Mouse (Mus musculus): Measurements from ENCODE around the gene Grasp.

Gene Grasp

DNA sequence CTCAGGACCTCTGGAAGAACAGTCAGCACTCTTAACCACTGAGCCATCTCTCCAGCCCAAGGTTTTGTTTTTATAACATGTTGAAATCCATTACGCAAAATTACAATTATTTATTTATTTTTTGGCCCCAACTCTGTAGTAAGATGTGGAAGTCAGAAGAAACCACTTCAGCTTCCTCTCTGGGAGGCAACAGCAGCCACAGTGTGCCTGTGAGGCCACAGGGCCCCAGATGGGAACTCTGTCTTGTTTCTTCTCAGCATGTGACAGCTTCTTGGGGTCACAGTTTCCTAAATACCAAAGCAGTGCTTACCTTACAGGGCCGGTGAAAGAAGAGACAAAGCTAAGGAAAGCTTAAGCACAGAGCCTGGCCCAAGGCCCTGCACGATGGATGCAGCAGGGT is 20.0 kb downstream of the Grasp start:
- CTCF ChIA-PET = interaction anchor here (0.7 to 1.1 kb wide), 2 partner anchors 20 to 23 kb away, joined by 3 read pairs; no protein-coding TSS in a partner anchor

DNA sequence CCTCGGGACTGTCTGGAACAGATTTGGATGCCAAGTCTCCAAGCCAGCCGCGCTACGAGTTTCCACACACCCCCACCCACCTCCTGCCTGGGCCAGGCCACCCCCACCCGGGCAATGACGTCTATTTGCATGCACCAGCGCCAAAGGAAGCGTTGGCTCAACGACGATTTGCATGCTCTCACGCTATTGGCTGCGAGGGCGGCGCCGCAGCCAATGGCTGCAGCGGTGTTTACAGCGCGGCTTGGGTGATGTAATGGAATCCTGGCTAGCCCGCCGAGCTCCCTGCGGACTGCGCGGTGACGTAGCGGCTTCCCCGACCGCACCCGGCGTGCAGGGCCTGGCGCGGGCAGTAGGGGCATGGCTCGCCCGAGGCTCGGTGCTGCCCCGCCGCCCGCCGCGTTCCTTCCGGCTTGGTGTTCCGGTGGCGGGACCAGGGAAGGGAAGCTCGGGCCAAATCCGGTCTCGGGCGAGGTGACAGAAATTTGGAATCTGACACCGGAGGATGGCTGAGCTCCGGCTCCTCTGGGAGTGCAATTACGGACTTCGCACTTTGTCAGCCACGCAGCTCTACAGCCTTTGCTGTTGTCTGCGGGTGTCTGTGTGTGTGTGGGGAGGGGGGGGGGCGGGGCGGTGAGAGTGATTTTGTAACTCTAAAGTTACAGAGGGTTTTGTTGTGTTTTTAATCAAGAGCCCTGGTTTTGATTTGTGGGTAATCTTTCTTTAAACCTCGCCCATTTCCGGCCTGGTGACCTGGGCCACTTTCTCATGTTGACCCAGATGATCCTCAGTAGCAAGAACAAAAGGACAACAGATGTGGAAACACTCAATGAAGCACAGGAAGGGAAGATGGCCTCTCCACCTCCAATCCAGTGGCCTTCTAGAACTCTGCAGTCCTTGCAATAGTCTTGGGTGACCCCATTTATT is 22.5 kb downstream of the Grasp start:
- CTCF ChIA-PET = interaction anchor here (0.5 to 2.0 kb wide), 5 partner anchors 8 to 106 kb away, joined by 3 to 15 read pairs (median 5); no protein-coding TSS in a partner anchor

DNA sequence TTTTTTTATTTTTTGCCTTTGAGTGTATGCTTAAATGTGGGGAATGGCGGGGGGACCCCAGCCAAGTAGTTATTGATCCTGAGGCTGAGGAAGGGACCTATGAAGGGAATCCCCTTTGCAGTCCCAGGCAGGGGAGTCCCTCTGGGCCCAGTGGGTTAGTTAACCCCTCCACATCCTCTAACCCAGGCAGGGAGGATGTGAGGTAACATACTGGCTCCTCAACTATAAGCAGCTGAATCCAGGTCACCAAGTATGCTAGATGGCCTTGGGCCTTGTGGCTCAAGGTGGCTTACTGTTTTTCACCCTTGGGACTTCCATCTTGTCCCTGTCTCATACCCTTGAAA is 23.1 kb downstream of the Grasp start:
- CTCF ChIA-PET = interaction anchor here (0.5 to 2.0 kb wide), 4 partner anchors 8 to 69 kb away, joined by 4 to 15 read pairs (median 8); no protein-coding TSS in a partner anchor

DNA sequence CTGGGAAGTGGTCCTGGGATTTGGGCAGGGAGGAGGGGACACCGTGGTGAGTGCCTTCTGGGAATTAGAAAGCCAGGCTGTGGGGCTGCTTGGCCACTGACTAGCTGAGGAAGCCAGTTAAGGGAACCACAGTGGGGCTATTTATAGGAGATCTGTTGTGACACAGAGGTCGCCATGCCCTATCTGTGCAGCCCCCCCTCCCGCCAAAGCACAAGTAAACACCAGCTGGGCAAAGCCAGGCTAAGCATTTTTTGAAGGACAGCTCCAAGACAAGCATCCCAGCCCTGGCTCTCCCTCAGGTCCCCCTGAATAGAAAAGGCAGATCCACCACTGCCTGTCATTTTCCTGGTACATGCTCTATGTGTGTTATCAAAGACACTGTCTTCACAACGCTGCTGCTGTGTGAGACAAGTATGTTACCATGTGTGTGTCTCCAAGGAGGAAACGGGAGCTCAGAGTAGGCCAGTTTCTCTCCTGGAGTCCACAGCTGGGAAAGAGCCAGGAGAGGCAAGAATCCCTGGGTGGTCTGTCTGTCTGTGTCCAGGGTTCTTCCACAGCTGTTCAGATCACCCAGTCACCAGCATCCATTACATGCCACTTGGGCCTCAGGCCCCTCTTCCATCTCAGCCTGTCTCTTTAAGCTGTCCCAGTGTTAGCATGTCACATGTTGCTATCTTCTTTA is 24.2 kb downstream of the Grasp start:
- CTCF ChIA-PET = interaction anchor here (1.1 kb wide), 1 partner anchor 17 kb away, joined by 4 read pairs; no protein-coding TSS in a partner anchor

DNA sequence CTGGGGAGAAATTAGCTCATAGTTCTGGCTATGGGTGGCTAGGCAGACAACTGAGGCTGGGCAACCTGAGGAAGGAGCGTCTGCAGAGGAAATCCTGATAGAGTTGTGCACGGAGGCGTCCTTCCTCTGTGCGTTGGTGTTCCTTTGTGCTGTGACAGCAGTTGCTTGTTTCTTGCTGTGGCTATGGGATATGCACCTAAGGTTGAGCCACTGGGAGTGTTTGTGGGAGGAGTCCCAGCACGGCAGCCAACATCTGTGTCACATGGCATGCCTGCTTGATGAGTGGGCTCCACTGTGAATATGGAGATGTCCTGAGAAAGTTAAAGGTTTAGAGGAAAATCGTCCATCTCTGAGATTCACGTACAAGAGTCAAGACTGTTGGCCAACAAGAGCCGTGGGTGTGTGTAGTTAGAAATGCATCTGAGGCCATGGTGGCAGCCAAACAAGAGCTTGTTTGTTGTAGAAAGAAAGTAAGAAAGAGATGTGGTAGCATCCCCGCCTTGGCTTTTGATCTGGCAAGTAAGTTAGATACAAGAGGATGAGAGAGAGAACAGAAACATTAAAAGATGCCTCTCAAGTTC is 26.3 kb downstream of the Grasp start:
- CTCF ChIA-PET = interaction anchor here (1.4 kb wide), 1 partner anchor 12 kb away, joined by 3 read pairs; no protein-coding TSS in a partner anchor

DNA sequence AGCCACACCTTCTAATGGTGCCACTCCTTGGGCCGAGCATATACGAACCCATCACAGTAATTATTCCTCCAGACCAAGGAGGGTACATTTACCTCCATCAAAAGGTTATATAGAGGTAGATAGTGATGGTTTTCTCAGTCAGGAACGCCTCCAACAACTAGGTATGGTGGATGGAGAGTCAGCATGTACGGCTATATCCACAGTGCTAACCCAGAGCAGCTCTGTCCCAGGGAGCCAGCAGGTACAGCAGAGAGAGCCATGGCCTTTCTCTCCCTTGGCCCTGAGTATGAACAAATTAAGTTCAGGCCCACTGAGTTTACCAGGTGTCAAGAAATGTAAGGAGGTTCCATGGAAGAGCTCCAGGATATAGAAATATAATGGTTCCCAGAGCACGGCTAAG is 27.9 kb downstream of the Grasp start:
- CTCF ChIA-PET = interaction anchor here (0.6 to 1.2 kb wide), 3 partner anchors 11 to 106 kb away, joined by 3 read pairs; partner anchors contain the start of gene Atg101

DNA sequence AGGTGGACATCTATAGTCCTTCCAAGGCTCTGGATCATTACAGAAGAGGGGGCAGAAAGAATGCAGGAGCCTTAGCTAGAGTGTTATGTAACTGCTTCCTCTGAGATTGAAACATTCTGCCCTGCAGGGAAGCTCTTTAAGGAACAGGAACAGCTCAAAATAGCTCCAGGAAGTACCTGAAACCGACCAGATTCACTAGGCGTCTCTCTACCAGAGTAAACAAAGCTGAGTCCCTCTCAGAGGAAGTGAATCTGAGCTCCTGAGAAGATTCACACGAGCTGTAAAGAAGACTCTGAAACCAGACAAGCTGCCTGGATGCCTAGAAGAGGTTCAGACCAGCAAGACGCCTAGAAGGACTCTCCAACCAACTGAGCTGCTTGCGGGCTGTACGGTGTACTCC is 28.6 kb downstream of the Grasp start:
- CTCF ChIA-PET = interaction anchor here (0.6 to 1.2 kb wide), 4 partner anchors 11 to 107 kb away, joined by 3 to 5 read pairs (median 3); partner anchors contain the start of gene Atg101

DNA sequence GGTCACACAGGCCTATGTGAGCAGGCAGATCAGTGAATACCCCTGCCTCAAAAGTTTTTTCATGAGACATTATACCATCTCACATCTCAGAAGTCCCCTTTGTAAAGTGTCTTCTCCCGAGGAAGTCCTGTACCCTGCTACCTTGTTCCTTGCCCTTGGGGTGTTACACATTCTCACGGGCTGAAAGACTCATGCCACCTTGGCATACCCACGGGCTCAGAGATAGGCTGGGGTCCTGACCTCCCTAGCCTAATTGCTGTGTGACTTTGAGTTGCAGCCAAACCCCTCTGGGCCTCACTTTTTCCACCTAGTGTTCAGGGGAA is 29.5 kb downstream of the Grasp start:
- CTCF ChIA-PET = no interaction called here

DNA sequence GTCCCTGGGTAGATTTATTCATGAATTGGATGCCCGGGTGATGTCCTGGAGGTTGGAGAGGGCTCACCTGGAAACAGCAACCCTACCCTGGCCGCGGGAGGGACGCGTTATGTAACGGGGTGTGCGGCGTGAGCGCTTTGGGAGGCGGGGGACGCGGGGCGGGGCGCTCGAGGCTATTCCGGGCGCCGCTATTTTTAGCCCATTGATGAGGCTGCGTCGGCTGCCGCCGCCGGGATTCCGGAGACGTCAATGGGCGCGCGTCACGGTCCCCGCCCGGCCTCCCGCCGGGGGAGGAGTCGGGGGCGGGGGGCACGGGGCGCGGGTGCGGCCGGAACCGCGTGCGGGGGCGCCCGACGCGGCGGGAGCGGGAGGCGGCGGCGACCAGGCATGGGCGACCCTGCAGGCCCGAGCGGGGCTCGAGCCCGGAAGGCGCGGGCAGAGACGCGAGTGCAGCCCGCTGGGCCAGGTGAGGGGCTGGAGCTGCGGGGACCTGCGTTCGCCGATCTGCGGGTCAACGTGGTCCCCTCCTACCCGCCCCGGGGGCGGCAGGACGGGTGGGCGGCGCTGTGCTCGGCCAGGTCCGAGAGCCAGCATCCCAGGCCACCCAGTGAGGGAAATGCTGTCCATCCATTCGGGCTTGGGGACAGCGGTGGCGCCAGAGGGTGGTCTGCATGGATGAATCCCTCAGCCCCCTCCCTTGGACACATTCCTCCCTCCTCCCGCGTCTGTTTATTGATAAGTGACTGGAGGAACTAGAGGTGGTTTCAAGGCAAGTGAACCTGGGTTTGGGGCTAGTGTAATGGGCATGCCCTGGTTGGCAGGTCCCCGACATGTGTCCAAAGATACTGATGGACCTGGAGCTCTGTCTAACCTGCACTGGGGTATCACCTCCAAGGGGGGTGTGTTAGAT is 30.2 kb downstream of the Grasp start, which contains the start of gene Nr4a1:
TSS of gene Nr4a1 (plus strand) at position 384 of the 910 bp plus-strand sequence.
- CTCF ChIA-PET = interaction anchor here (0.5 to 1.1 kb wide), 4 partner anchors 8 to 71 kb away, joined by 5 to 12 read pairs (median 5); no protein-coding TSS in a partner anchor

DNA sequence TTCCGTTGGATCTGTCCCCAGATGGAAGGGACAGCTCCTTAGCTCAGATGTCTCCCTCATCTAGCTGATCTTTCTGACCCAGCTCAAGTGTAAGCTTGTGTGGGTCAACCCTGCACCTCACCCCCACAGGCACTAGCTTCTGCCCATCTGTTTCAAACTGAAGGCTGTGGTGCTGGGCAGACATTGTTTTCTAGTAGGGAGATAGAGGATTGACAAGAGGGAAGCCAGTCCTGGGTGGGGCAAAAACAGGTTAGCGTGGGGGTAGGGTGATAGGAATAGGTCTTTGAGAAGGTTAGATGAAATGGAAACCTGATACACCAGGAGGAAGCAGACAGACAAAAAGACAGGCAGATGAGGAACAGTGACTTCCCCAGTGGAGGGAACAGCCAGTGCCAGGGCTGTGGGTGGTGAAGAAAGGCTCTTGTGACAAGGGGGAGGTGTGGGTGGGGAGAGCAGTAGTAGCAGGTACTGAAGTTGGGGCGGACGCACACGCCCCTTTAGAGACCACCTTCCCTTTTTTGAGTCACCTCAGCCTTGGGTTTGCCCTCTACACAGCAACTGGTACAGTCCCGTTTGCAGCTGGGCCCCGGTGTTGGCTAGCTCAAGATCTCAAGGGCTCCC is 32.0 kb downstream of the Grasp start:
- CTCF ChIA-PET = interaction anchor here (0.6 to 2.6 kb wide), 4 partner anchors 10 to 55 kb away, joined by 3 to 11 read pairs (median 4); no protein-coding TSS in a partner anchor

DNA sequence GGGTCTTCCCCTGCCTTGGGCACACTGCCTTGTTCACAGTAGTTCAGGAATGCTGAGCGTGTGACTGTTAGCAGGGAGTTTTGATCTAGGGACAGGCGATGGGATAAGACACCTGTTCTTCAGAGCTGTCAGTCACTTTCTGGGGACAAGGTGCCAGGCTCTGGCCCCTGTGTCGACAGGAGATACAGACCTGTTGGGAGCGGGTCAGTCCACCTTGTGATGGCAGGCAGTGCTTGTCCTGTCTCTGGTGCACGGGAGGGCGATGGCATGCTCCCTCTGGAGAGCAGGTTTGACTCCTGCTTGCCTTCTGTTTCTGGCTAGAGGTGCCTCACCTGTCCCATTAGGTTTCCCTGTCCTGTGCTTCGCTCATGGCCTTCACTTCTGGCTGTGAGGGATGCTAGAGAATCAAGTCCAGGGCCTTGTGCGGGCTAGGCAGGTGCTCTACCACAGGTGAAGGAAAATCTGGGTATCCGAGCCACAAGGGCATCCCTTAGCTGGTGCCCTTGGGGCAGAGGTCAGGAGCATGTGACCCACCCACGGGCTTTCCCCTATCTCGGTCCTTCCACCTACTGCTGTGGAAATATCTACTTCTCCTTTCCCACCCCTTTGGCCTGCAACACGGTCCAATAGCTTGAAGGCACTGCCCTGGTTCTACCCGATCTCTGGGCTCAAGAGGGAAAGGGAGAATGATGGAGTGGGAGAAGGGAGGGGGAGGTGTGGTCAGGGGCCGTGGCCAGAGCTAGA is 32.6 kb downstream of the Grasp start:
- CTCF ChIA-PET = interaction anchor here (0.9 to 2.6 kb wide), 4 partner anchors 11 to 17 kb away, joined by 3 to 11 read pairs (median 4); no protein-coding TSS in a partner anchor

DNA sequence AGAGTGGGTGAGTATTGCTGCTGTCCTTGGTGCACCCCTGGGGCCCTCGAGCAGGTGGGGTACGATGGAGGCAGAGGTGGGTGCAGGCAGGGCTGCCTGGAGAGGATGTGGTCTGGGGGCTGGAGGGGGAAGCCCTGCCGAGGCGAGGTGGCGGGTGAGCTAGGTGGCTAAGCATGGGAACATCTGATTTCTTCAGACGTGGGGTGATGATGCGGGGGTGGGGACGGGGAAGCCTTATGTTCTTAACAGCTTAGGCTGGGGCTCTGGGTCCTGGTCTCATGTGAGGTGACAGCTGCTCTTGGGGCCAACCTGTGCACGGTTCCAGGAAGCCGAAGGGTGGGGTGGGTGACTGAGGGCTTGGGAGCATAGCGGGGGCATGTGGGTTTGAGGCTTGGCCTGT is 34.4 kb downstream of the Grasp start:
- CTCF ChIA-PET = interaction anchor here (0.8 to 2.6 kb wide), 2 partner anchors 12 to 18 kb away, joined by 4 to 11 read pairs; no protein-coding TSS in a partner anchor

DNA sequence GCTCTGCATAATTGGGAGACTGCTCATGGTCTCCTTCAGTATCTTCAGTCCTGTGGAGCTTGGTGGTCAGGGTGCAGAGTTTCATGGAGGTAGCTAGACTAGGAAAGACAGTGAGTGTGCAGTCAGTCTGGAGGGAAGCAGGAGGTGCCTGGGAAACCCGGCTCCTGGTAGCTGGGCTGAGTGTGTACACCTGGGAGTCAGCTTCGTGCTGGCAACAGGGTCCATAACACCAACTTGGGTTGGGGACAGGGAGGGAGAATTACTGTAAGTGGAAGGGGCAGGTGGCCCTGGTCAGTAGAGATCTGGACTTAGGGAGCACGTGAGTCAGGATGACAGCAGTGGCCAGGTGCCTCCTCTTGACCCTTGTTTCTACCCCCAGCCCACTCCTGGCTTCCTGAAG is 35.9 kb downstream of the Grasp start:
- CTCF ChIA-PET = no interaction called here

DNA sequence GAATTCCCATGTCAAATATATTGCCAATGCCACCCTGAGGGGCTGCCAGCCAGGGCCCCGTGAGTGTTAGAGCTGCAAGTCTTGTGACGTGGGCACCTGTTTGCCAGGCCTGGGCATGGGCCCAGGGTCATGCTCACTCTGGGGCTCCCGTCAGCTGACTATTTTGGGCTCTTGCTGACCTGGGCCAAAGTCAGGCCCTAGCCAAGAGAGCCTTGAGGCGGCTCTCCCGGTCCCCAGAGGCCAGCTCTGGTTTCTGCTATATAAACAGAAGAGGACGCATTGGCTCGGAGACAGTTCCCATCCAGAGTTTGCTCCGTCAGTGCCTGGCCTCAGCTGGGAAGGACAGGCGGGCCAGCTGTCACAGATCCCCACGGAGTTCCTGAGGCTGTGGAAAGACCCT is 36.4 kb downstream of the Grasp start:
- CTCF ChIA-PET = no interaction called here

DNA sequence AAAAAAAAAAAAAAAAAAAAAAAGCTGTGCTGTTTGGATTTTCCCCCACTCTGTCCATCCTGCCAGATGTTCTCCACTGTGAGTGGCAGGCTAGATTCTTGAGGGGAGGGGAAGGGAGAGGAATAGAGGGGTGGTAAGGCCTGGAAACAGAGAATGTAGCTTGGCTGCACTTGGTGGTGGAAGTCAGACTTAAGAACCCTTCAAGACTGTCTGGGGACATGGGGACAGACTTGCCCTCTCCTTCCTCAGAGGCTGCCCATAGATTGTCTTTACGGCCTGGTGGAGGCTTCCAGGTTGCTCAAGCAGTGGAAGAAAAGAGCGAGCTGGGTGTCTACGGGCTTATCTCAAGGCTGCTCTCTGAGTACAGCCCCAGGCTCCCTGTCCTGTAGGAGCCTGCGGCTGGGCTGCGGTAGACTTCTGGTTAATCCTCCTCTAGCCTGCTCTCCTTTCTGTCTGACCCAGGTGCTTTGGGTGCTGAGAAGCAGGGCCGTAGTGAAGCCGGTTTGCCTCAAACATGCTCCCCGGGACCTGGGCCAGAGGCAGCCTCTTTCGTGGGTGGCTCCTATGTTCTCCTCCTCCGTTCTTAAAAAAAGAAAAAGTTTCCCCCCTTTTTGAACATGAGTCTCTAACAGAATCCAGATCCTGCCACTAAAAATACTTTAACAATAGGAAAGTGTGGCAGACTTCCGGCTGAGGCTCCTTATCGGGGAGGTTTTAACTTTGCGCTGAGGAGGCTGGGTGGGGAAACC is 37.1 kb downstream of the Grasp start:
- CTCF ChIA-PET = interaction anchor here (0.6 to 1.2 kb wide), 4 partner anchors 11 to 356 kb away, joined by 3 to 4 read pairs (median 3); no protein-coding TSS in a partner anchor

DNA sequence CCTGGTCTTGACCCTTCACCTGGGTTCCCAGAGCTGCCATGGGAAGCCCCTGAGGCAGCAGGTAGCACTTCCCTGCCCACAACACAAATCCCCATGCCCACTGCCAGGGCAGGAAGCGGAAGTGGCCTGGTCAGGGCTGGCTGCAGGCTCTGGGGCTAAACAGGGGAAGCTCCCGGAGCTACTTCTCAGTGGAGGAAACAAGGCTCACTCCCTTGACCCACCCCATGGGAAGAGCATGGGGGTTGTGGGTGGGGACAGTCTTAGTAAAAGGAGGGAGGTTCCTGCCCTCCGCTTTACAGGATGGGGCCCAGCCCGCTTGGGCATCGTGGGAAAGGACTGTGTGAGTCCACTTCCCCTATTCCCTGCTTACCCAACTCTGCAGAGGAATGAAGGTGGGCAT is 38.5 kb downstream of the Grasp start:
- CTCF ChIA-PET = interaction anchor here (1.2 kb wide), 1 partner anchor 13 kb away, joined by 3 read pairs; no protein-coding TSS in a partner anchor

DNA sequence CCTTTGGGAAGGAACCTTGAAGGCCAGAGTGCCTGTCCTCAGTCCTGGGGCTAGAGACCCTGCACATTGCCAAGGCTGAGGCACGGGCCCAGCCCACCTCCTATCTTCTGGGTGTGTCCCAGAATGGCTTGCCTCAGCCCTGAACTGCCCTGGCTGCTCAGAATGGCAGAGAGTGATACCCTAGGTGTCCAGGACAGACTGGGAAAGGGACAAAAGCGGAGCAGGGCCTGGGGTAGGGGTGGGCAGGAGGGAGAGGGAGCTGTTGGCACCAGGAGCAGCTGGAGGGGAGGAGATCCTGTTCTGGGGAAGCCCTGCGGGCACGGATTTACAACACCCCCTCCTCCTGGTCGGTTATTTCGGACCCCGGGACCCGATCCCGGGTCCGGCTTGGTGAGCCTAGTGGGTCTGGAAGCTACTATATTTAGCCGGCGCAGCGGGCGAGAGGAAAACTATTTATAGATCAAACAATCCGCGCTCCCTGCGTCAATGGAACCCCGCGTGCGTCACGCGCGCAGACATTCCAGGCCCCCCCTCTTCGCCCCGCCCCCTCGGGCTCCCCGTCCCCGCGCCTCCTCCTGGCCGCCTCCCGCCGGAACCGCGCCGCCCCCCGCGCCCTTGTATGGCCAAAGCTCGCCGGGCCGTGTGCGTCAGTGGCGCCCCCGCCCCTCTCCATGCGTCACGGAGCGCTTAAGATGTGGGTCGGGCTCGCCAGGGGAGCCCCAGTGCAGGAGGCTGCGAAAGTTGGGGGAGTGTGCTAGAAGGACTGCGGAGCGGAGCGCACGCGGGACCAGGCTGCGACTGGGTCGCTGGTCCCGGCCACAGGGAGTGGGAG is 42.4 kb downstream of the Grasp start:
- CTCF ChIA-PET = interaction anchor here (1.2 kb wide), 1 partner anchor 12 kb away, joined by 5 read pairs; the partner anchor contains the start of gene Nr4a1
